Mouse (Mus musculus) forebrain, embryonic 10.5 days (tissue): ENCODE results near the gene Alox5ap. TPM values are rescaled to one million over a fixed set of nuclear protein-coding genes. Genes with fewer than 3 reads are reported as not detected.

Source experiments
- DNase-seq: peaks from one replicate; pipeline ENCODE4 v3.0.0-alpha.2; 2017; ENCODE audit warnings: low spot score; ENCODE audit errors: extremely low spot score
- H3K27ac ChIP-seq: fragments of 300-500 bp; sonication (generic); 2 replicates; pipeline ENCODE4 v1.5.1; 2016; ENCODE audit warnings: mild to moderate bottlenecking
- H3K27me3 ChIP-seq: fragments of 300-500 bp; sonication (generic); 2 replicates; pipeline ENCODE4 v1.6.1; 2016; ENCODE audit warnings: mild to moderate bottlenecking; ENCODE audit not compliant: poor library complexity, severe bottlenecking
- H3K36me3 ChIP-seq: fragments of 300-500 bp; sonication (generic); replicated peaks from 2 replicates; pipeline ENCODE4 v1.6.1; 2016; ENCODE audit warnings: mild to moderate bottlenecking, moderate library complexity
- H3K4me1 ChIP-seq: fragments of 300-500 bp; sonication (generic); 2 replicates; pipeline ENCODE4 v1.6.1; 2016
- H3K4me3 ChIP-seq: fragments of 300-500 bp; sonication (generic); 2 replicates; pipeline ENCODE4 v1.5.1; 2016; ENCODE audit warnings: mild to moderate bottlenecking, moderate library complexity
- H3K9me3 ChIP-seq: fragments of 300-500 bp; sonication (generic); 2 replicates; pipeline ENCODE4 v1.6.1; 2016; ENCODE audit warnings: mild to moderate bottlenecking, moderate library complexity
- WGBS: fragments of 180-500 bp; shearing (Covaris S2); methylation state at CpG from one replicate; pipeline ENCODE4 v1.1.7; 2016; 5-methylcytosine and 5-hydroxymethylcytosine counted together
- polyA plus RNA-seq: library from polyadenylated mRNA; unstranded; fragments of >200 nt; fragmentation: Nextera tagmentation; extraction: Ambion mirVana; gene quantifications from 2 replicates; pipeline ENCODE4 v1.2.1, GENCODE M21; 2016

Gene Alox5ap
- polyA plus RNA-seq, 1 experiment from 2014 or later: 3.9 TPM

DNA sequence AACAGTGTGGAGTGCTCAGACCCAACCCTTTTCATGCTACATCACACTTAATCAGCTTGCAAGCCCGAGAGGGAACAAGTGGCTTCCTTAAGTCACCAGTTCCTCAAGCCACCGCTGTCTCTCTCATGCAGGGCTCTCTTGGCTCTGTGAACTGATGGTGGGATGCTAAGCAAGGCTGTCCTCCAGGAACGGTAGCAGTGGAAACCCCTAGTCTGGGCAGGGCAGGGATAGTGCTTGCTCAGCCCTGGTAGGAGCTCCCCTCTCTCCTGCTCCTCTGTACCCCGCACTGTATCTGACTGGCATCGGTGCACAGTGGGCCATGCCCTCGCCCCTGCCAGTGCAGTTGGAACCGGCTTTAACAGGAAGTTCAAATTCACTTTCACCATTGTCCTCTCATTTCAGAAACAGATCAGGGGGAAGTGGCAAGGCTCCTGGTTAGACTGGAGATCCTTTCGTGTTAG lies 2.2 kb downstream of the Alox5ap start:
- H3K27ac ChIP-seq: no peak overlapping the region
- no peak for DNase-seq
- no peaks in the 10 kb centered on the region for H3K27me3 ChIP-seq
- H3K36me3 ChIP-seq: no peaks in the 10 kb centered on the region
- peaks cover 15% of the 10 kb centered on the region; the same call in 1 of the 2 replicates for H3K4me1 ChIP-seq
- 84% methylated on average over 8 of the region's 8 CpGs for WGBS
- no peak overlapping the region for H3K4me3 ChIP-seq
- H3K9me3 ChIP-seq: no peaks in the 10 kb centered on the region

DNA sequence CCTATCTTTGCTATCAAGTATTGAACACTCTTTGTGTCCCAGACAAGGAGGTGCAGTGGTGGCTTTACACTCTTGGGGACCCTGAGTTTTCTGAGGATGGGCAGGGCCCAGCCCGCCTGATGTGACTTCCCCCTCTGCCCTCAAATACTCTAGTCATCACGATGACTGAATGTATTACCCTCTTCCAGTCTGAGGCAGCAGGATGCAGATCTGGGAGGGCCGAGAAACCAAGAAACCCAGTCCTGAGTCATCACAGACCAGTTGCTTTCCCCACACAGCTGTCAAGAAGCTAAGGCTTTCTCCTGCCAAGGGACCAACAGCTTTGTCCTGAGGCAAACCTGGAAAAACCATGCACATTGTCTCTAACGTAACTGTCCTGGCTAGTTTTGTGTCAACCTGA lies 2.9 kb downstream of the Alox5ap start:
- 81% methylated on average over 4 of the region's 4 CpGs for WGBS
- Histone ChIP-seq H3K36me3 (no peaks in the 10 kb centered on the region), H3K27ac (no peak overlapping the region), H3K4me3 (no peak overlapping the region), H3K27me3 (no peaks in the 10 kb centered on the region), H3K9me3 (no peaks in the 10 kb centered on the region), H3K4me1 (peaks cover 15% of the 10 kb centered on the region; the same call in 1 of the 2 replicates)
- no peak for DNase-seq

DNA sequence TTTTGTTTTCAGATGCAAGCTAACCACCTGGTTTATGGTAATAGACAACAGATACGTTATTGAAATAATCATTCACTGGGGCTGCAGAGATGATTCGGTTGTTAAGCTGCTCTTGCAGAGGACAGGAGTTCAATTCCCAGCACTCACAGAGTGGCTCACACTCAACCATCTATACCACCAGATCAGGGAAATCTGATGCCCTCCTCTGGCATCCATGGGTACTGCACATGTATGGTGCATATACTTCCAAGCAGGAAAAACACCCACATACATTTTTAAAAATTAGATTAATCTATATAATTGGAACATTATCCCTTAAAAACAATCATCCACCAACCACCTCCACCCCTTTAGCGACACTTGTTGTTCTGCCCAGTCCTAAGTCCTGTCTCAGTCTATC lies 6.7 kb downstream of the Alox5ap start:
- Histone ChIP-seq H3K36me3 (no peaks in the 10 kb centered on the region), H3K27ac (no peak overlapping the region), H3K9me3 (no peaks in the 10 kb centered on the region; the same call in 1 of the 2 replicates), H3K27me3 (no peaks in the 10 kb centered on the region), H3K4me3 (no peak overlapping the region), H3K4me1 (peaks cover 8% of the 10 kb centered on the region; the same call in 1 of the 2 replicates)
- WGBS: 93% methylated on average over 3 of the region's 3 CpGs
- DNase-seq: no peak

DNA sequence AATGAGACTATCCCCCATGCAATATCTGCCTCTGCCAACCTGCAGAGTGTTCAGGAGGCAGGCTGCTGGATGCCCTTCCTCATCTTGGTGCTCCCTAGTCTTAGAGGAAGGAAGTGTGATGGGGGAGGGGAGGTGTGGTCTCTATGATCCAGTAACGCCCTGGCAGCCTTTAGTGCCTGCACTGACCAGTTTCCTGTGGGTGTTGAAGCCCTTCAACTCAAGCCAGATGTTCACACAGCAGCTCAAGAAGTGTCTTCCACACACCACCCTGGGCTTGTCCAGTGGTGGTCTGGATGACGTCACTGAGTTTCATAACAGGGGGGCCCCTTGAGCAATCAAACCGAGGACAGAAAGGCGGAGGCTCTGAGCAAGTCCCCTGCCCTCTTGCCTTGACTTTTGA lies 8.0 kb downstream of the Alox5ap start:
- 0 out of 2 replicates have a peak overlapping the region, but pooled peaks have one; percentile 20 for H3K27ac ChIP-seq
- no peak for DNase-seq
- no peak overlapping the region for H3K4me3 ChIP-seq
- H3K4me1 ChIP-seq: peaks cover 8% of the 10 kb centered on the region; the same call in 1 of the 2 replicates
- 85% methylated on average over 4 of the region's 4 CpGs for WGBS
- H3K9me3 ChIP-seq: no peaks in the 10 kb centered on the region; the same call in 1 of the 2 replicates
- no peaks in the 10 kb centered on the region for H3K27me3 ChIP-seq
- no peaks in the 10 kb centered on the region for H3K36me3 ChIP-seq

DNA sequence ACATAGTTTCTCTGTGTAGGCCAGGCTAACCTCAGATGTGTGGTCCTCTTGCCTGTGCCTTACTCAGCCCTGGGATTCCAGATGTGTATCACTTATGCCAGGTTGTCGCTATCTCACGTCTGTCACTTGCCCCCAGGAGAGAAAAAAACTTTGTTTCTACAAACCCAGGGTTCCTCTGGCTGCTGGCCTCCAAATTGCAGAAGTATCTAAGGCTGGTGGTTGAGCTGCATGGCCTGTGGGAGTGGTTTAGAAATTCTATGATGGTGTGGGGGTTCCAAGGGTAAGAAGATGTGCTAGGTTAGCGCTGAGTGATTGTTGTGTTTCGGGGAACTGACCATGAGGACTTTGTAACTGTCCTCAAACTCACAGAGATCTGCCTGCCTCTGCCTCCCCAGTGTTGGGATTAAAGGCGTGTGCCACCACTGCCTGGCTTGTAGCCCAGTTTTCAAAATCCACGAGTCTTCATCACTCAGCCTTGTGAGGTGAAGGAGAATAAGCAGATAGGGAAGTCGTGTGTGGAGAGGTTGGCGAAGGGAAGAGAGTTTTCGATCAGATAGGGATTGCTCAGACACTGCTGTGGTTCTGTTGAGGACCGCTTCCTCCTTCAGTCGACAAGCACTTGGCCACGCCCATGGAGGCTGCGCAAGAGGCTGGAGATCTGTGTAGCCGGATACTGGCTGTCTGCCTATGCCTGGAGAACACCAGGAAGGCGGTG lies 10.0 kb downstream of the Alox5ap start:
- Histone ChIP-seq H3K4me3 (no peak overlapping the region), H3K9me3 (no peaks in the 10 kb centered on the region; the same call in 1 of the 2 replicates), H3K27me3 (no peaks in the 10 kb centered on the region), H3K27ac (no peak overlapping the region), H3K4me1 (peaks cover 14% of the 10 kb centered on the region), H3K36me3 (no peaks in the 10 kb centered on the region)
- no peak for DNase-seq
- WGBS: 86% methylated on average over 15 of the region's 15 CpGs

DNA sequence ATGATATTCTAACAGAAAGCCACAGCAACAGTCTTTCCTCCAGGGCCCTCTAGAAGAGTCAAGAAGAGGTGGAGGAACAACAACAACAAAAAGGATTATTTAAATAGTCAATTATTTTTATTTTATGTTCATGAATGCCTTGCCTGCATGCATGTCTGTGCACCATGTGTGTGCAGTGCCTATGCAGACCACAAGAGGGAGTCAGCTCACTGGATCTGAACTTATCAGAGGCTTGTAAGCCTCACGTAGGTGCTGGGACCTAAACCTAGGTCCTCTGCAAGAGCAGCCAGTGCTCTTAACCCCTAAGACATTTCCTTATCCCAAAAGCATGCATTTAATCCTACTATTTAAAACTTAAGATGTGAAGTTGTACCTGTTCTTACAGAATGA lies 10.5 kb downstream of the Alox5ap start:
- Histone ChIP-seq H3K9me3 (no peaks in the 10 kb centered on the region; the same call in 1 of the 2 replicates), H3K36me3 (no peaks in the 10 kb centered on the region), H3K4me3 (no peak overlapping the region), H3K4me1 (peaks cover 12% of the 10 kb centered on the region), H3K27ac (no peak overlapping the region), H3K27me3 (no peaks in the 10 kb centered on the region)
- WGBS: 77% methylated on average over 1 of the region's 1 CpGs
- no peak for DNase-seq

DNA sequence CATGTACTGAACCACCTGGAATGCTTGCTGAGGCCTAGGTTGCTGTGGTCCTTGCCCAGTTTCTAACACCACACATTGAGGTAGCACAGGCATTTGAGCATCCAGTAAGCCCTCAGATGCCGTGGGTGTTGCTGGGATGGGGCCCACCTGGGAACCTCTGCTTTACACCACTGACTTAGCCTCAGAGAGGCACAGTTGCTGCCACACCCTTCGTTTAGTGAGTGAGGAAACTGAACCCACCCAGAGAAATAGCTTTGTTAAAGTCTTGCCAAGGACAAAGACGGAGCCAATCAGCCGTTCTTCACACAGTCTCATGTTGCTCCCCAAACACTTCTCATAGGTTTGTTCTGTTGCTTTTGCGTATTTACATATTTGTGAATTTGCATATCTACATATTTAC lies 13.0 kb downstream of the Alox5ap start:
- no peak overlapping the region for H3K4me3 ChIP-seq
- no peak overlapping the region for H3K27ac ChIP-seq
- H3K36me3 ChIP-seq: no peaks in the 10 kb centered on the region
- 83% methylated on average over 5 of the region's 5 CpGs for WGBS
- DNase-seq: no peak
- H3K9me3 ChIP-seq: peaks cover 8% of the 10 kb centered on the region
- no peaks in the 10 kb centered on the region for H3K27me3 ChIP-seq
- peaks cover 12% of the 10 kb centered on the region for H3K4me1 ChIP-seq

DNA sequence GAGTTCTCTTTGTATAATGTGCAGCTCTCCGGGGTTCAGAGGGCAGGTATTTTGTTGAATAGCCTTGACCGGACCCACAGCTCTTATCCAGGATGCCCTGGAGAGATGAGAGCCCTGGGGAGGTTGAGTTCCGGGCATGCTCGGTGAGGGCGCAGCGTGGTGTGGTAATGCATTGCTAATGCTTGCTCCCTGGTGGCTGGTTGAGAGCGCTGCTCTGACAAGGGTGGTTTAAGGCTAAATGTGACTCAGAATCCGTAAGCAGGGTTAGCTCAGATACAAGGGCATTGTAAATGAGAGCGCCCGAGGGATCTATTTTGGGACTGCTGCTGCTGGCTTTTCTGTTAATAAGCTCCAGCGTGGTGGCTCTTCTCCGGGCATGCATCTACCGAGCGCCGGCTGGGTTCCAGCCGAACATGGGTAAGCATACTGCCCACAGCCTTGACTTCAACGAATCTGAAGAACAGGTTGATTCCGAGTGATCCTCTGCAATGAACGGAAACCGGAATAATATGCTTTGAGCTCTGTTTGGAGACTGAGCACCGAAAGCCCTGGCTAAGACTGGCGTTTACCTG lies 14.8 kb downstream of the Alox5ap start:
- Histone ChIP-seq H3K9me3 (peaks cover 13% of the 10 kb centered on the region), H3K27ac (peak overlapping the region; percentile 53), H3K4me1 (peaks cover 12% of the 10 kb centered on the region), H3K4me3 (peak overlapping the region; percentile 31), H3K27me3 (no peaks in the 10 kb centered on the region), H3K36me3 (no peaks in the 10 kb centered on the region)
- DNase-seq: no peak
- WGBS: 30% methylated on average over 22 of the region's 22 CpGs

DNA sequence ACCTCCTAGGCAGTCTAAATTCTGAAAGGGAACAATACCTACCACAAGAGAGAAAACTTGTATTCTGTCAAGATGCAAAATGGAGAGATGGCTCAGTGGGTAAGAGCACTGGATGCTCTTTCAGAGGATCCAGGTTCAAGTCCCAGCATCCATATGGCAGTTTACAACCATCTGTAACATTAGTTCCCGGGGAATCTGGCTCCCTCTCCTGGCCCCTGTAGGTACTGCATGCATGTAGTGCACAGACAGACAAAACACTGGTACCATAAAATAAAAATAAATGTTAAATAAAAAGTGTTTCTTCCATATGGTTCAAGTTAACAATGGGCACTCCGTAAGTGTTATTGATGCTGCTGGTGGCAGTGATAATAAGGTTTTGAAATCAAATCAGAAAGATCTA lies 18.4 kb downstream of the Alox5ap start:
- peaks cover 13% of the 10 kb centered on the region for H3K9me3 ChIP-seq
- 85% methylated on average over 2 of the region's 2 CpGs for WGBS
- no peaks in the 10 kb centered on the region for H3K36me3 ChIP-seq
- H3K27ac ChIP-seq: no peak overlapping the region
- peaks cover 27% of the 10 kb centered on the region for H3K27me3 ChIP-seq
- peaks cover 34% of the 10 kb centered on the region for H3K4me1 ChIP-seq
- H3K4me3 ChIP-seq: no peak overlapping the region
- DNase-seq: no peak

DNA sequence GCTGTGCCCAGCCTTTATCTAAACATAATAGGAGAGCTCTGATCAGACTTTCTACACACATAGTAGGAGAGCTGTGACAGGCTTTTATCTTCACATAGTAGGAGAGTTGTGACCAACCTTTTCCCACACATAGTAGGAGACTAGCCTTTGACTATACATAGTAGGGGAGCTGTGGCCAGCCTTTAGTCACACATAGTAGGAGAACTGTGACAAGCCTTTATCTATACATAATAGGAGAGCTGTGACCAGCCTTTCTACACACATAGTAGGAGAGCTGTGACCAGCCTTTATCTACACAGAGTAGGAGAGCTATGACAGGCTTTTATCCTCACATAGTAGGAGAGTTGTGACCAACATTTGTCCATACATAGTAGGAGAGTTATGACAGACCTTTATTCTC lies 19.3 kb downstream of the Alox5ap start:
- no peak for DNase-seq
- Histone ChIP-seq H3K36me3 (no peaks in the 10 kb centered on the region), H3K27ac (no peak overlapping the region), H3K27me3 (peaks cover 30% of the 10 kb centered on the region), H3K9me3 (peaks cover 13% of the 10 kb centered on the region), H3K4me1 (peaks cover 32% of the 10 kb centered on the region), H3K4me3 (no peak overlapping the region)

DNA sequence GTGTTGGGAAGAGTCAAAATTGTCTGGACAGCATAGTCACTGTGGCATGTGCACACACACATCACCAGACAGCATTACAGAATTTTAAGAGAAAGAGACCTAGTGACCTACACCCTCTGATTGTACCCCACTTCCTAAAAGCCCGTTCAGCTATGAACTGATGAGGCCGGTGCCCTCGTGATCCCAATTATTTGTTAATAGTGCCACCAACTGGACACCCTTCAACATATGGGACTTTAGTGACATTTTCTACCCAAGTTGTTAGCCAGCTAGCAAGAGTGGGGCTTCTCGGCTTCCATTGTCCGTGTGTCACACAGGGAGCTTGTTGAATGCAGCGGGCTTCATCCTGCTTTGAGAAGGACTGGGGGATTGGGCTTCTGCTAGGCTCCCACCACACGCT lies 21.5 kb downstream of the Alox5ap start:
- 62% methylated on average over 7 of the region's 7 CpGs for WGBS
- DNase-seq: no peak
- no peak overlapping the region for H3K27ac ChIP-seq
- peaks cover 13% of the 10 kb centered on the region for H3K9me3 ChIP-seq
- H3K27me3 ChIP-seq: peaks cover 30% of the 10 kb centered on the region
- H3K4me3 ChIP-seq: no peak overlapping the region
- H3K36me3 ChIP-seq: no peaks in the 10 kb centered on the region
- H3K4me1 ChIP-seq: peaks cover 22% of the 10 kb centered on the region

DNA sequence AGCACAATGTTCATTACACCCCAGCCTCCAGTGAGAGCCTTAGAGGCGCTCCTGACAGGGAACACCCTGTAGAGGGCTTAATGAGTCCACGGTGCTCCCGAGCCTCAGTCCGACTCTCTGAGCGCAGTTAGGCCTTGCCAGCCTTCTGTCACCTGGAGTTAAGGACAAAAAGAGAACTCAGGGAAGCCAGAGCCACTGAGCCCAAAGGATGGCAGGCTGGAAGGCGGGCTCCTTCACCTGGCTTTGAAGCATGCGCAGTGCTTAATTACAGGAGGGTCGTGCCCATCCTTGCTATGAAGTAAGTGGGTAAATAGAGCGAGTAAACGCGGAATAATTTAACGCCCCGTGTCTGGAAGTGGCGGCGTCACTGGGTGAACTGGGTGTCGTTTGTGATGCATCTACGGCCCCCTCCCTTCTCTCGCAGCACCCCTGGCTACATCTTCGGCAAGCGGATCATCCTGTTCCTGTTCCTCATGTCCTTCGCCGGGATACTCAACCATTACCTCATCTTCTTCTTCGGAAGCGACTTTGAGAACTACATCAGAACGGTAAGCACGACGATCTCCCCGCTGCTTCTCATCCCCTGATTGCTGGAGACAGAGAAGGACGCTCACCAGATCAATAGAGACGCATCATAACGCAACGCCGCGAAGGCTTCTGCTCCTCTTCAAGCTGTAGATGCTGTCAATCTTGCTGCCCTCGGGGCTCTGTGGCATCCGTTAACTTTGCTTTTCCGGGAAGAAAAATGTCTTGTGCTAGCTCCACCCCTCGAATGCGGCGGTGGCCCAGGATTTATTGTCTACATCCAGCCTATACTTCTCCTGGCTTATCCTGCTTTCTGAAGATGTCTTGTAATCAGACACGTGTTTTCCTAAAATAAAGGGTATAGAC lies 22.8 kb downstream of the Alox5ap start:
- H3K27me3 ChIP-seq: peaks cover 30% of the 10 kb centered on the region
- WGBS: 19% methylated on average over 41 of the region's 41 CpGs
- peaks cover 7% of the 10 kb centered on the region; the same call in 1 of the 2 replicates for H3K9me3 ChIP-seq
- H3K4me1 ChIP-seq: peaks cover 22% of the 10 kb centered on the region
- peak overlapping the region; percentile 51; the same call in 1 of the 2 replicates for H3K27ac ChIP-seq
- H3K36me3 ChIP-seq: no peaks in the 10 kb centered on the region
- DNase-seq: no peak
- H3K4me3 ChIP-seq: peak overlapping the region; percentile 48
